Comparison of ENCODE assay signal across 12 mouse cellular contexts in the genomic region with DNA sequence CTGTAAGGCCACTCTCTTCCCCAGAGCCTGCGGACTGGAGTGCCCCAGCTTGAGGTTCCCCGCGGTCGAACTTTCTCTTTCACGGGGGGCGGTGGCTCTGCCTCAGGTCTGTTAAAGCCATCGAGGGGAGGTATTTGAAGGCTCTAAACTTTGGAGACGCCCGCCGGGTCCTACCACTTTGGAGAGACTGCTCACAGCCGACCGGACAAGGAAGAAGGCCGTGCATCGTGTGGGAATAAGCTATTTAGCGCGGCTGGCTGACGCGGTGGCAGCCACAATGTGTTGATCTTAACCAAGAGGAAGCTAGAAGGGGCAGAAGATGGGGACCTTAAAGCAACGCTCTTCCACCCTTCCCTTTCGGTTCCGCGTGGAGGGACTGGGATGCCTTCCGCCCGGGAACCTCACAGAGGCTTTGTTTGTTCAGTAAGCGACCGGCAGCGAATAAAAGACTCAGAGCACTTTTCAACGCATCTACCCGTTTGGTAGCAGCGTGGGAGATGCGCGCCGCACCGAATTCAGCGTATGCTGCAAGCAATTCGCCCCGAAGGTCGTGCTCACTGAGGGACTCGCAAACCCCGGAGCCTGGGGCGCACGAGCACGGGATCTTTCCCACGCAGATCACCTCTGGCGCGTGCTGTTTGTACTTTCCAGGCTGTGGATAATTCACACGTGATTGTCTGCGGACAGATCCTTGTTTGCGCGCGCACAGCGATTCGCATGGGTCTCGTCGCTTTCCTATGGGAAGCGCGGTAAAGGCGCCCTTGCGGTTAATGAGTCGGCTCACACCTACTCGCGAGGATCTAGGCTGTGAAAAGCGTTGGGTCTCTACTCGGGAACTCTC. TPM values are rescaled to one million over a fixed set of nuclear protein-coding genes. Genes with fewer than 3 reads are reported as not detected.
DNase-seq lines count a peak whose midpoint lies in the region; ATAC-seq lines count a peak whose summit lies in the region.
"Had no signal": no experiment of that assay in that cellular context is flagged by ENCODE, and none has a peak within 500 bp of the region (broad histone marks: within the 10 kb centered on the region; RNA-seq: fewer than 3 reads in every experiment).

No protein-coding gene starts in this region.

- H3K27me3 ChIP-seq in hindbrain, embryonic 11.5 days (ENCODE audit: control insufficient read depth, insufficient read depth, low read length) = peaks cover 100% of the 10 kb centered on the region
- peaks cover 100% of the 10 kb centered on the region for H3K27me3 ChIP-seq in hindbrain, embryonic 14.5 days (ENCODE audit: control insufficient read depth, insufficient read depth, low read length)
- H3K27me3 ChIP-seq in limb, embryonic 15.5 days = peaks cover 99% of the 10 kb centered on the region
- H3K27me3 ChIP-seq: CH12.LX had no signal

- H3K4me1 ChIP-seq in hindbrain, embryonic 11.5 days (replicated peaks; ENCODE audit: control insufficient read depth, insufficient read depth, low read length) = no peaks in the 10 kb centered on the region
- H3K4me1 ChIP-seq in hindbrain, embryonic 14.5 days (replicated peaks; ENCODE audit: control insufficient read depth, insufficient read depth, low read length) = no peaks in the 10 kb centered on the region
- peaks cover 23% of the 10 kb centered on the region for H3K4me1 ChIP-seq in limb, embryonic 15.5 days

- no peak overlapping the region for H3K9ac ChIP-seq in hindbrain, embryonic 11.5 days (ENCODE audit: low read depth, low read length)
- no peak overlapping the region for H3K9ac ChIP-seq in hindbrain, embryonic 14.5 days
- H3K9ac ChIP-seq in limb, embryonic 15.5 days = peak overlapping the region; percentile 18

- H3K4me2 ChIP-seq in hindbrain, embryonic 11.5 days (replicated peaks; ENCODE audit: low read depth, low read length) = no peak overlapping the region
- no peak overlapping the region for H3K4me2 ChIP-seq in hindbrain, embryonic 14.5 days (replicated peaks)
- H3K4me2 ChIP-seq in limb, embryonic 15.5 days = peak overlapping the region; percentile 41

- H3K9me3 ChIP-seq in hindbrain, embryonic 11.5 days (ENCODE audit: control insufficient read depth, low read length) = no peaks in the 10 kb centered on the region
- H3K9me3 ChIP-seq in hindbrain, embryonic 14.5 days (ENCODE audit: control insufficient read depth, low read length) = 0 out of 2 replicates have a peak, but pooled peaks cover 5% of the 10 kb centered on the region
- H3K9me3 ChIP-seq in limb, embryonic 15.5 days = no peaks in the 10 kb centered on the region

- H3K4me3 ChIP-seq in hindbrain, embryonic 11.5 days (ENCODE audit: low read depth, low read length) = no peak overlapping the region
- H3K4me3 ChIP-seq in hindbrain, embryonic 14.5 days (replicated peaks; ENCODE audit: low read length) = no peak overlapping the region
- peak overlapping the region; percentile 35 for H3K4me3 ChIP-seq in limb, embryonic 15.5 days

- WGBS in hindbrain, embryonic 11.5 days = under 1% methylated on average over 64 of the region's 64 CpGs
- WGBS in hindbrain, embryonic 14.5 days = under 1% methylated on average over 64 of the region's 64 CpGs
- under 1% methylated on average over 64 of the region's 64 CpGs for WGBS in limb, embryonic 15.5 days

- no peaks in the 10 kb centered on the region for H3K36me3 ChIP-seq in hindbrain, embryonic 11.5 days (ENCODE audit: control insufficient read depth, insufficient read depth, low read length)
- no peaks in the 10 kb centered on the region for H3K36me3 ChIP-seq in hindbrain, embryonic 14.5 days (replicated peaks; ENCODE audit: control insufficient read depth, insufficient read depth)
- no peaks in the 10 kb centered on the region for H3K36me3 ChIP-seq in limb, embryonic 15.5 days

- no peak overlapping the region for H3K27ac ChIP-seq in hindbrain, embryonic 11.5 days (ENCODE audit: low read depth, low read length)
- H3K27ac ChIP-seq in hindbrain, embryonic 14.5 days = no peak overlapping the region
- H3K27ac ChIP-seq in limb, embryonic 15.5 days = peak overlapping the region; percentile 81

- peak; percentile 62 for DNase-seq in hindbrain, embryonic 11.5 days (ENCODE audit: low spot score)
- DNase-seq in hindbrain, embryonic 14.5 days (ENCODE audit: low spot score) = no peak
- peak; percentile 27 for DNase-seq in Muller cell, postnatal 12 days (ENCODE audit: inconsistent ontology term)
- DNase-seq in embryo, embryonic 9.5 days (ENCODE audit: extremely low spot score) = peak; percentile 64
- no peak for DNase-seq in adrenal gland, adult 18-20 months (ENCODE audit: low spot score in 2 of 2)
- DNase-seq in adrenal gland, postnatal 14 days = no peak
- DNase-seq: adrenal gland, adult 8-10 months; cerebellum, adult 2 months had no signal

- no peak for ATAC-seq in hindbrain, embryonic 11.5 days (ENCODE audit: low FRiP score)
- ATAC-seq in hindbrain, embryonic 14.5 days (ENCODE audit: low FRiP score) = no peak
- ATAC-seq in limb, embryonic 15.5 days (ENCODE audit: insufficient number of reproducible peaks, low FRiP score, low TSS enrichment, low read depth) = no peak

RNA-seq across cellular contexts. Expression of gene Tbx5, which starts 28.8 kb away (rescaled TPM):
- not detected in 2 replicates for polyA plus RNA-seq in hindbrain, embryonic 11.5 days (2014; fragmentation: Nextera tagmentation; extraction: Ambion mirVana)
- polyA plus RNA-seq in hindbrain, embryonic 14.5 days (2014; fragmentation: Nextera tagmentation; extraction: Ambion mirVana) = 0.04 and 0.22 TPM in 2 replicates
- 18.1 and 21.3 TPM in 2 replicates for polyA plus RNA-seq in limb, embryonic 15.5 days (2015; fragmentation: Nextera tagmentation; extraction: Ambion mirVana)
- under 1 TPM; 0.07 to 0.80 TPM for total RNA-seq in adrenal gland, adult 18-20 months (2021)
- 2.8 and 3.5 TPM in 2 replicates for total RNA-seq in adrenal gland, postnatal 14 days (2021)
- total RNA-seq: CH12.LX; left cerebral cortex, postnatal 25 days; neutrophil, adult 5-6 weeks had no signal
- polyA plus RNA-seq: cerebellum, adult 2 months had no signal

Comparison
In these comparisons a context has a peak if more than half of its experiments do, and no peak if none do; other contexts are left out.
1. DNase-seq: peak in hindbrain, embryonic 11.5 days (single experiment), Muller cell, postnatal 12 days (single experiment) and embryo, embryonic 9.5 days (single experiment); none in hindbrain, embryonic 14.5 days (single experiment), adrenal gland, adult 18-20 months (0 of 2) and adrenal gland, postnatal 14 days (single experiment).
2. RNA of gene Tbx5, which starts 28.8 kb away (polyA plus RNA-seq): 18.1 to 21.3 TPM in limb, embryonic 15.5 days; not detected in hindbrain, embryonic 11.5 days and 0.04 to 0.22 TPM in hindbrain, embryonic 14.5 days; every median in the first group is over 10 times any median in the second.